Mouse (Mus musculus) stomach, postnatal 0 days (tissue): ENCODE data around the gene Nxph4. TPM values are rescaled to one million over a fixed set of nuclear protein-coding genes. Genes with fewer than 3 reads are reported as not detected.

ENCODE experiments used
- ATAC-seq: fragments of 200-750 bp; cut with Nextera tagmentation; 2 replicates; pipeline ENCODE4 v1.8.0; 2017; ENCODE audit not compliant: low FRiP score, low TSS enrichment
- DNase-seq: peaks from one replicate; pipeline ENCODE4 v3.0.0-alpha.2; 2016; ENCODE audit warnings: low spot score
- H3K27ac ChIP-seq: fragments of 300-500 bp; sonication (generic); replicated peaks from 2 replicates; pipeline ENCODE4 v1.5.1; 2014; ENCODE audit warnings: mild to moderate bottlenecking, control low read depth
- H3K27me3 ChIP-seq: fragments of 300-500 bp; sonication (generic); 2 replicates; pipeline ENCODE4 v1.6.1; 2014; ENCODE audit warnings: low read length; ENCODE audit not compliant: control insufficient read depth, insufficient read depth
- H3K36me3 ChIP-seq: fragments of 300-500 bp; sonication (generic); 2 replicates; pipeline ENCODE4 v1.6.1; 2014; ENCODE audit warnings: low read length, mixed read lengths; ENCODE audit not compliant: control insufficient read depth, insufficient read depth
- H3K4me1 ChIP-seq: fragments of 300-500 bp; sonication (generic); replicated peaks from 2 replicates; pipeline ENCODE4 v1.6.1; 2014; ENCODE audit warnings: antibody characterized with exemption; ENCODE audit not compliant: control insufficient read depth, insufficient read depth
- H3K4me2 ChIP-seq: fragments of 300-500 bp; sonication (generic); replicated peaks from 2 replicates; pipeline ENCODE4 v1.6.1; 2014; ENCODE audit warnings: low read depth, mild to moderate bottlenecking, control low read depth, moderate library complexity
- H3K4me3 ChIP-seq: fragments of 300-500 bp; sonication (generic); 2 replicates; pipeline ENCODE4 v1.5.1; 2014; ENCODE audit warnings: low read depth, low read length, control low read depth
- H3K9ac ChIP-seq: fragments of 300-500 bp; sonication (generic); 2 replicates; pipeline ENCODE4 v1.6.1; 2014; ENCODE audit warnings: mild to moderate bottlenecking, low read length, control low read depth, mixed read lengths
- H3K9me3 ChIP-seq: fragments of 300-500 bp; sonication (generic); 2 replicates; pipeline ENCODE4 v1.6.1; 2016; ENCODE audit warnings: low read length; ENCODE audit not compliant: control insufficient read depth
- CTCF ChIP-seq: IDR thresholded peaks from 2 replicates; pipeline ENCODE4 v1.5.1; 2016; ENCODE audit warnings: antibody characterized with exemption, low read depth, mild to moderate bottlenecking, moderate library complexity
- EP300 ChIP-seq: optimal IDR thresholded peaks from 2 replicates; pipeline ENCODE3; 2016; ENCODE audit warnings: antibody characterized with exemption
- WGBS: fragments of 180-500 bp; shearing (Covaris S2); extraction: QIAGEN DNeasy Blood & Tissue Kit; methylation state at CpG from one replicate; pipeline ENCODE4 v1.1.7; 2014; 5-methylcytosine and 5-hydroxymethylcytosine counted together
- polyA plus RNA-seq: library from polyadenylated mRNA; unstranded; fragments of >200 nt; fragmentation: Nextera tagmentation; extraction: Ambion mirVana; gene quantifications from 2 replicates; pipeline ENCODE4 v1.2.1, GENCODE M21; 2015

Nxph4 gene
- polyA plus RNA-seq, 1 experiment from 2014 or later: 2.7 TPM

DNA sequence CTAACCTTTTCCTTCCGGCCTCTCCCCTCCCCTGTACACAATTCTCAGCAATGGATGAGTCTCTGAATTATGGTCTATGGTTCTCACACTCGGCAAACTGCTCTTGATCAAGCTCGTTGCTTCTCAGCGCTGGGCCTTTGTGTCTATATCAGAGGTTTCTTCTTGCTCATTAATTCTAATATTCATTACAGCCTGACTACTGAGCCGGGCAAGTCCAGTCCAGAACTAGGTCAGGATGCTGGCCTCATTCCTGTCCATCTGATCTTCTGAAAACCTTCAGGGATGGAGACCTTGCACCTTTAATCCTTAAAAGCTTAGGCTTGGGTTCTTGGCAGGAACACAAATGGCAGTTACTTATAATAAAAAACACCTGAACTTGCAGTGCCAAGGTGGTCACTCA, 34.8 kb downstream of the Nxph4 start:
- 83% methylated on average over 5 of the region's 5 CpGs for WGBS
- H3K36me3 ChIP-seq: peaks cover 28% of the 10 kb centered on the region
- no peak overlapping the region for H3K4me3 ChIP-seq
- H3K4me1 ChIP-seq: no peaks in the 10 kb centered on the region
- TF ChIP-seq CTCF: no peak
- no peak overlapping the region for H3K9ac ChIP-seq
- H3K4me2 ChIP-seq: no peak overlapping the region
- no peaks in the 10 kb centered on the region for H3K9me3 ChIP-seq
- H3K27ac ChIP-seq: no peak overlapping the region
- ATAC-seq (no peak), DNase-seq (no peak)
- H3K27me3 ChIP-seq: no peaks in the 10 kb centered on the region

DNA sequence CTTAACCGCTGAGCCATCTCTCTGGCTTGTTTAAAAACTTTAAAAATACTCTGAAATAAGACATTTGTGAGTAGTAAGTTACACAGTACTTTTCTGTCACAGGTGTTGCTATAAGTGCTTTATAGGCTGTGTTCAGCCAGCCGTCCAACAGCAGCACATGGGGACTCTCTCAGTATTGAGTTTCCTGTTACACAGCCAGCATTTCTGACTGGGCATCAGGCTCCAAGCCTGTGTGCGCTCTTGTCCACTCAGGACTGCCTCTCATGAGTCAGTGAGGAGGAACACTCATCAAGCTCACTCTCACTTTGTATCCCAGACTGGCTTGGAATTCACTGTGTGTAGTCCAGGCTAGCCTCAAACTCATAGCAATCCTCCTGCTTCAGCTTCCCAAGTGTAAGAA, 38.2 kb downstream of the Nxph4 start:
- DNase-seq (no peak), ATAC-seq (no peak)
- Histone ChIP-seq H3K27ac (no peak overlapping the region), H3K4me2 (no peak overlapping the region), H3K36me3 (peaks cover 40% of the 10 kb centered on the region), H3K4me1 (no peaks in the 10 kb centered on the region), H3K9me3 (no peaks in the 10 kb centered on the region), H3K9ac (no peak overlapping the region), H3K4me3 (no peak overlapping the region), H3K27me3 (no peaks in the 10 kb centered on the region)
- TF ChIP-seq CTCF (no peak), EP300 (no peak)
- WGBS: 94% methylated on average over 3 of the region's 3 CpGs

DNA sequence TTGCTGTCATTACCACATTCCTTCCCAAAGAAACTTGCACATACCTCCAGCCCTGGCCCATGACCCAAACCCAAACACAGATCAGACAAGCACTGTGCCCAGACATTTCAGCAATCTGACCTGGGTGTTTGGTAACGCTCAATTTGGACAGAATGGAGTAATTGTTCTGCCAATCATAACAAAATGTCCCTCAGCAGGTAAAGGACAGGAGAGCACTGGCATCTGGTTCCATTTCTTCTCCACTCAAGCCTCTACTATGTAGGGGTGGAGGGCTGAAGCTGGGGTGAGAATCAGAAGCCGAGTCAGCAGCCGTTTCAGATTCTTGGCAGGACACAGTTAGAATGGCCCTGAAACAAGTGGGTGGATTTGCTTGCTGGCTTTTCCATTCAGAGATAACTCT, 42.2 kb downstream of the Nxph4 start:
- Histone ChIP-seq H3K27me3 (no peaks in the 10 kb centered on the region), H3K36me3 (peaks cover 41% of the 10 kb centered on the region), H3K4me2 (no peak overlapping the region), H3K4me3 (no peak overlapping the region), H3K4me1 (no peaks in the 10 kb centered on the region), H3K9ac (no peak overlapping the region), H3K27ac (no peak overlapping the region), H3K9me3 (no peaks in the 10 kb centered on the region)
- TF ChIP-seq EP300 (no peak), CTCF (no peak)
- DNase-seq (no peak), ATAC-seq (no peak)
- 77% methylated on average over 3 of the region's 3 CpGs for WGBS

DNA sequence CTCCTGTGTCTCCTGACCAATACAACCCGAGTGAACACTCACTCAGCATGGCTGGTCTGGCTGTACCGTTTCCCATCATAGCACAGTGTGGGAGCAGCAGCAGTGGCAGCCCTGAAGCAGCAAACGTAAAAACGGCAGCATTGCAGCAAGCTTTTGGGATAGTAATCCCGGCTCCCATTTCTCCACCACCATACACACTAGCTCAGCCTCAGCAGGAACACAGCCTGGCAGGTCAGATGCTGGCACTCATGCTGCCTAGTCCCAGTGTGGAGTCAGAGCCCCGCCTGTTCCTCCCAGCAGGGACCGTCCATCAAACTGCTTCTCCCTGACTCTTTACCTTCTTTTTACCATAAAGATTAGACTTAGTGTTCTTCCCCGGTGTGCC, 43.2 kb downstream of the Nxph4 start:
- no peak overlapping the region for H3K9ac ChIP-seq
- TF ChIP-seq CTCF (no peak), EP300 (no peak)
- no peaks in the 10 kb centered on the region for H3K4me1 ChIP-seq
- ATAC-seq (no peak), DNase-seq (no peak)
- H3K4me3 ChIP-seq: no peak overlapping the region
- no peaks in the 10 kb centered on the region for H3K27me3 ChIP-seq
- no peak overlapping the region for H3K4me2 ChIP-seq
- WGBS: 80% methylated on average over 8 of the region's 8 CpGs
- H3K27ac ChIP-seq: no peak overlapping the region
- H3K9me3 ChIP-seq: no peaks in the 10 kb centered on the region
- H3K36me3 ChIP-seq: peaks cover 38% of the 10 kb centered on the region

DNA sequence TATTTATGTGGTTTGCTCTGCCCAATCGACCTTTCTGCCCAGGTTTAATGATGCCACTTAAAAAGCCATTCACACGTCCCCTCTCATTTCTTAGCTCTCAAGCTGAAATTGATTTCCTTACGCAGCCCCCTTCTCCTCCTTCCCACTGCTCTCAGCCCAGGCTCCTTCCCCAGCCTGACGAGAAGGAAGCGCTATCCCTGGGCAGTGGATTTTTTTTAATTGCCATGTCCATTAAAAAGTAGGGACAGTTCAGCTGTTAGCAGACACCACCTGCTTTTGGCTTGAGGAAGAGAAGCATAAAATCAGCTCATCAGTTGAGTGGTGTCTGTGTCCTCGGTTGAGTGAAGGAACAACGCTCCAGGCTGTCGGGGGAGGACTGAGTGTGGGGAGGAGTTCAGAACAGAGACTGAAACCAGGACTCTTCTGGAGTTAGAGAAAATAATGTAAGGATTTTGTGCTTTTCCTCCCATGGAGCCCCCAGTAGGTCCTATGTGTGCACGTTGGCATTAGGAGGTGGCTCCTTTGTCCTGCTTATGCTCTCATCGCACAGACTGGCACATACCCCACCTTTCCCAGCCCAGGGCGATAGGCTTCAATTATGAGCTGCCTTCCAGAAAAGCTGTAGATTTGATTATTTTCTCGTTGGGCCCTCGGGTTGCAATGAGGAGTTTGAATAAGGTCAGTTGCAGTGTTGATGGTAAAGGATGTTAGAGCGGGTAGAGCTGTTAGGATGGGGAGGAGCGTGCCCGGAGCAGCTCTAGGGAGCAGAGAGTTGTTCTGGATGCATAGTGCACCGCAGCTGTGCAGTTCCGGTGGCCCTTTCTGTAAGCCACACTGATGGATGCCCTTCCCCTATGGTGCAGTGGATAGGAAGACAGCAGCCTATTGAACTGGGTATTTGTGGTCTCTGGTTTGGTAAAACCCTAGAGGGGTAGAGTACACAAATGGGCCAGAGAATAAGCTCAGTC, 43.9 kb downstream of the Nxph4 start:
- H3K27me3 ChIP-seq: no peaks in the 10 kb centered on the region
- H3K4me1 ChIP-seq: no peaks in the 10 kb centered on the region
- no peak overlapping the region for H3K4me2 ChIP-seq
- WGBS: 86% methylated on average over 18 of the region's 18 CpGs
- H3K9ac ChIP-seq: no peak overlapping the region
- ATAC-seq (no peak), DNase-seq (no peak)
- peaks cover 38% of the 10 kb centered on the region for H3K36me3 ChIP-seq
- no peaks in the 10 kb centered on the region for H3K9me3 ChIP-seq
- H3K27ac ChIP-seq: no peak overlapping the region
- H3K4me3 ChIP-seq: no peak overlapping the region
- TF ChIP-seq EP300: no peak
- TF ChIP-seq CTCF: no peak

DNA sequence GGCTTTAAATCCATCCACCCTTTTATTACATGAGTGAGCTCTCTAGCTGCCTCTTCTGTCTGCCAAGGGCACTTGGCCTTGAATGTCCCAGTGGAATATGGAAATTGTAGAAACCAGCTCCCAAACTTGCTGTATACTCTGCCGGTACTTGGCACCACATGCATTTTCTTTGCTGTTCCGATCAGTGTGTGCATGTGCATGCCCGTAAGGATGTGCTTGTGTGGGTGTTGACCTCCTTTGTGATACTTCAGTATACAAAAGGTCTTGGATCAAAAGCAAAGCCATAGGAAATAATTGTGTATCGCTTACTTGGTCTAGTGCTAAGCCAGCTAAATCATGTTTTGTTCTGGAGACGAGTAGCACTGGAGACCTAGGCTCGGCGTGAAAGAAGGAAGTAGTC, 45.5 kb downstream of the Nxph4 start:
- Histone ChIP-seq H3K9ac (no peak overlapping the region), H3K9me3 (no peaks in the 10 kb centered on the region), H3K27me3 (no peaks in the 10 kb centered on the region), H3K27ac (no peak overlapping the region), H3K4me2 (no peak overlapping the region), H3K36me3 (peaks cover 33% of the 10 kb centered on the region), H3K4me3 (no peak overlapping the region), H3K4me1 (no peaks in the 10 kb centered on the region)
- no peak for DNase-seq
- 80% methylated on average over 7 of the region's 7 CpGs for WGBS
- TF ChIP-seq EP300: no peak
- no peak for TF ChIP-seq CTCF
- no peak for ATAC-seq
